Mouse (Mus musculus) ES-E14 (cell line): Measurements from ENCODE around the gene Cbr2.

ENCODE experiments used
- CHD2 ChIP-seq: IDR thresholded peaks from 2 replicates; pipeline ENCODE4 v1.6.1; 2014; ENCODE audit warnings: mild to moderate bottlenecking, low read depth, low read length, inconsistent platforms
- HCFC1 ChIP-seq: IDR thresholded peaks from 2 replicates; pipeline ENCODE4 v1.6.1; 2012; ENCODE audit warnings: low read length, inconsistent platforms, borderline replicate concordance; ENCODE audit not compliant: insufficient read depth
- MAFK ChIP-seq: IDR thresholded peaks from 2 replicates; pipeline ENCODE4 v1.6.1; 2014; ENCODE audit warnings: mild to moderate bottlenecking, low read depth, low read length, inconsistent platforms; ENCODE audit not compliant: insufficient read depth
- ZC3H11A ChIP-seq: IDR thresholded peaks from 2 replicates; pipeline ENCODE4 v1.6.1; 2012; ENCODE audit warnings: low read depth, mild to moderate bottlenecking, inconsistent platforms, low read length, borderline replicate concordance
- ZNF384 ChIP-seq: IDR thresholded peaks from 2 replicates; pipeline ENCODE4 v1.6.1; 2012; ENCODE audit warnings: low read depth, low read length, inconsistent platforms

- TF ChIP-seq ZC3H11A (no peak), CHD2 (no peak), HCFC1 (no peak), MAFK (no peak), ZNF384 (no peak)
Observed at GRCm38 (mm10) chr11:120711980-120712604, 19.8 kb downstream of the Cbr2 start.
